Mouse (Mus musculus): Measurements from ENCODE around the gene Pik3r5. TPM values are rescaled to one million over a fixed set of nuclear protein-coding genes. Genes with fewer than 3 reads are reported as not detected.

Pik3r5 gene
- total and polyA plus RNA-seq, 3 experiments: 3.5 to 9.4 (median 5.7) TPM

DNA sequence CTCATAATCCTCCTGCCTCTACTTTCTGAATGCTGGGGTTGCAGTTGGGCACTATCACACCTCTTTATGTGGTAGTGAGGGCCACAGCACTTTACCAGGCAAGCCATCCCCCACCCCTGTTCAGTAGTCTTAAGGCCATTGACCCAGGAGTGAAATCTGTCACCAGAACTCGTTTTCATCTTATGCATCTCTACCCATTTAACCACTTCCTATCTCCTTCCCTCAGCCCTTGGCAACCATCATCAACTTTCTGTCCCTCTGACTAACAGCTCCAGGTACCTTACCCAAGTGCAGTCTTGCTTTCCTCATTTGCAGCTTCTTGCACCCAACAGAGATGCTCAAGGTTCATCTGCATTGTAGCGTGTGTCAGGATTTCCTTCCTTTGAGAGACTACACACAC, 33.2 kb downstream of the Pik3r5 start:
- Histone ChIP-seq H3K27ac (ENCODE audit: insufficient read depth, low read depth) (no peak overlapping the region), H3K4me1 (ENCODE audit: control insufficient read depth in 1 of 2, insufficient read depth in 2 of 2) (peaks cover 7 to 50% of the 10 kb centered on the region in 2 experiments; a peak in 3 of 4 replicates), H3K4me2 (ENCODE audit: insufficient read depth, low read depth, poor library complexity, severe bottlenecking) (no peak overlapping the region), H3K27me3 (replicated peaks) (no peaks in the 10 kb centered on the region), H3K9ac (ENCODE audit: insufficient read depth, low read depth) (no peak overlapping the region), H3K9me3 (replicated peaks; ENCODE audit: low read length) (no peaks in the 10 kb centered on the region), H3K36me3 (replicated peaks in 1 of 2; ENCODE audit: control insufficient read depth in 1 of 2, insufficient read depth in 1 of 2, low read length in 1 of 2) (peaks cover 0 to 11% of the 10 kb centered on the region in 2 experiments), H3K79me2 (replicated peaks; ENCODE audit: control insufficient read depth, extremely low read depth, insufficient read depth, poor library complexity, severe bottlenecking) (no peaks in the 10 kb centered on the region), H3K4me3 (replicated peaks in 1 of 3; ENCODE audit: low read depth in 2 of 3, low read length in 2 of 3, poor library complexity in 1 of 3) (no peak overlapping the region)
- dilution Hi-C loops (cut with MboI; ENCODE audit: extremely low pct_ligation_motif_present, extremely low pct_unique_long_range_greater_than_20kb, low sequenced_read_pairs) (no loop called here), in situ Hi-C loops (cut with MboI; ENCODE audit: low pct_ligation_motif_present, low pct_unique_long_range_greater_than_20kb, low sequenced_read_pairs) (no loop called here)
- TF ChIP-seq HCFC1 (IDR thresholded peaks at IDR 0.05; ENCODE audit: low read depth, low read length) (no peak), POLR2A (IDR thresholded peaks at IDR 0.05; ENCODE audit: low read depth, low read length) (no peak), RCOR1 (conservative IDR thresholded peaks at IDR 0.05; ENCODE audit: low read depth, low read length) (no peak), BHLHE40 (IDR thresholded peaks at IDR 0.05; ENCODE audit: low read depth, low read length) (no peak), ZC3H11A (IDR thresholded peaks at IDR 0.05; ENCODE audit: low read depth, low read length) (no peak), PAX5 (IDR thresholded peaks at IDR 0.05; ENCODE audit: low read length) (no peak), CTCF (conservative IDR thresholded peaks at IDR 0.05 in 1 of 2, IDR thresholded peaks at IDR 0.05 in 1 of 2; ENCODE audit: low read depth in 2 of 2, low read length in 2 of 2) (no peak), GABPA (IDR thresholded peaks at IDR 0.05; ENCODE audit: insufficient replicate concordance, low read depth, low read length) (no peak), NRF1 (IDR thresholded peaks at IDR 0.05; ENCODE audit: low read depth, low read length) (no peak), USF2 (conservative IDR thresholded peaks at IDR 0.05; ENCODE audit: low read depth, low read length) (no peak), JUND (conservative IDR thresholded peaks at IDR 0.05; ENCODE audit: low read depth, low read length) (no peak), USF1 (IDR thresholded peaks at IDR 0.05; ENCODE audit: low read depth, low read length) (no peak), MXI1 (IDR thresholded peaks at IDR 0.05; ENCODE audit: low read depth, low read length) (no peak), CHD1 (IDR thresholded peaks at IDR 0.05; ENCODE audit: low read depth, low read length) (no peak), MYC (IDR thresholded peaks at IDR 0.05; ENCODE audit: low read depth, low read length) (no peak), IRF4 (IDR thresholded peaks at IDR 0.05; ENCODE audit: low read depth, low read length) (no peak), ZMIZ1 (IDR thresholded peaks at IDR 0.05; ENCODE audit: low read depth, low read length) (no peak), E2F4 (IDR thresholded peaks at IDR 0.05; ENCODE audit: insufficient replicate concordance, low read depth, low read length) (no peak)
- DNase-seq (ENCODE audit: extremely low read depth): no peak

DNA sequence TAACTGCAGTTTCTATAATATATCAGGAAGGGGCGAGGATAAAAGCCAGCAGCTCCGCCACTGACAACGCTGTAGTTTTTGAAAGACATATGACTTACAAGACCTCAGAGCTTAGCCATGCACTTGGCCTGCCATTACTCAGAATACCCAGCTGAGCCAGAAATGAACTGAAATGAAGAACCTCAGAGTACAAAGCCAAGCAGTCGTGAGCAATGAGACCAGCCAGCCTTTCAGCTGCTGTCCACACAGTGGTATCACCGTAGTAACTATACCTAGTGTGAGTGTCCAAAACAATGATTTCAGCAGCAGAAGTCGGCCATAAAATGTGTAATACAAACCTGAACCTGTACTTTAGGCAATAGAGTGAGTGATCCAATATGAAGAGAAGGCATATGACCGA, 35.5 kb downstream of the Pik3r5 start:
- H3K36me3 ChIP-seq (replicated peaks in 1 of 2; ENCODE audit: control insufficient read depth in 1 of 2, insufficient read depth in 1 of 2, low read length in 1 of 2): peaks cover 0 to 14% of the 10 kb centered on the region in 2 experiments
- dilution Hi-C loops (cut with MboI; ENCODE audit: extremely low pct_ligation_motif_present, extremely low pct_unique_long_range_greater_than_20kb, low sequenced_read_pairs) (no loop called here), in situ Hi-C loops (cut with MboI; ENCODE audit: low pct_ligation_motif_present, low pct_unique_long_range_greater_than_20kb, low sequenced_read_pairs) (no loop called here)
- peaks cover 11 to 55% of the 10 kb centered on the region in 2 experiments for H3K4me1 ChIP-seq (ENCODE audit: control insufficient read depth in 1 of 2, insufficient read depth in 2 of 2)
- H3K4me3 ChIP-seq (replicated peaks in 1 of 3; ENCODE audit: low read depth in 2 of 3, low read length in 2 of 3, poor library complexity in 1 of 3): no peak overlapping the region
- H3K27ac ChIP-seq (ENCODE audit: insufficient read depth, low read depth): no peak overlapping the region
- no peaks in the 10 kb centered on the region for H3K27me3 ChIP-seq (replicated peaks)
- TF ChIP-seq TCF12 (IDR thresholded peaks at IDR 0.05; ENCODE audit: low read depth, low read length): no peak
- H3K4me2 ChIP-seq (ENCODE audit: insufficient read depth, low read depth, poor library complexity, severe bottlenecking): no peak overlapping the region
- H3K79me2 ChIP-seq (replicated peaks; ENCODE audit: control insufficient read depth, extremely low read depth, insufficient read depth, poor library complexity, severe bottlenecking): no peaks in the 10 kb centered on the region
- no peak for DNase-seq (ENCODE audit: extremely low read depth)
- H3K9me3 ChIP-seq (replicated peaks; ENCODE audit: low read length): peaks cover 4% of the 10 kb centered on the region
- H3K9ac ChIP-seq (ENCODE audit: insufficient read depth, low read depth): no peak overlapping the region

Data from CH12.LX (cell line).